Mouse (Mus musculus) limb, embryonic 14.5 days (tissue): ENCODE results near the gene Foxe3. TPM values are rescaled to one million over a fixed set of nuclear protein-coding genes. Genes with fewer than 3 reads are reported as not detected.

ENCODE experiments used
- ATAC-seq: fragments of 200-750 bp; cut with Nextera tagmentation; 2 replicates; pipeline ENCODE4 v1.8.0; 2017; ENCODE audit warnings: low read depth, moderate number of reproducible peaks, moderate TSS enrichment; ENCODE audit not compliant: low FRiP score
- DNase-seq: peaks from one replicate; pipeline ENCODE4 v3.0.0-alpha.2; 2015; ENCODE audit warnings: low spot score
- H3K27ac ChIP-seq: fragments of 300-500 bp; sonication (generic); replicated peaks from 2 replicates; pipeline ENCODE4 v1.5.1; 2014; ENCODE audit warnings: low read depth, mild to moderate bottlenecking, low read length, moderate library complexity, mixed read lengths
- H3K27me3 ChIP-seq: fragments of 300-500 bp; sonication (generic); 2 replicates; pipeline ENCODE4 v1.6.1; 2014; ENCODE audit warnings: low read length, mixed read lengths; ENCODE audit not compliant: control insufficient read depth, insufficient read depth
- H3K36me3 ChIP-seq: fragments of 300-500 bp; sonication (generic); 2 replicates; pipeline ENCODE4 v1.6.1; 2014; ENCODE audit warnings: mild to moderate bottlenecking, low read length, moderate library complexity, mixed read lengths; ENCODE audit not compliant: control insufficient read depth, insufficient read depth
- H3K4me1 ChIP-seq: fragments of 300-500 bp; sonication (generic); 2 replicates; pipeline ENCODE4 v1.6.1; 2014; ENCODE audit warnings: antibody characterized with exemption, low read length, mixed read lengths; ENCODE audit not compliant: control insufficient read depth, insufficient read depth
- H3K4me2 ChIP-seq: fragments of 300-500 bp; sonication (generic); replicated peaks from 2 replicates; pipeline ENCODE4 v1.6.1; 2014; ENCODE audit warnings: low read depth, mild to moderate bottlenecking, low read length, moderate library complexity; ENCODE audit not compliant: severe bottlenecking
- H3K4me3 ChIP-seq: fragments of 300-500 bp; sonication (generic); replicated peaks from 2 replicates; pipeline ENCODE4 v1.5.1; 2014; ENCODE audit warnings: low read length
- H3K9ac ChIP-seq: fragments of 300-500 bp; sonication (generic); 2 replicates; pipeline ENCODE4 v1.6.1; 2014; ENCODE audit warnings: mild to moderate bottlenecking, low read depth, low read length, moderate library complexity; ENCODE audit not compliant: severe bottlenecking
- H3K9me3 ChIP-seq: fragments of 300-500 bp; sonication (generic); 2 replicates; pipeline ENCODE4 v1.6.1; 2016; ENCODE audit warnings: low read length; ENCODE audit not compliant: control insufficient read depth
- POLR2A ChIP-seq: fragments of 200-500 bp; IDR thresholded peaks from 2 replicates; pipeline ENCODE4 v1.8.0; 2012; ENCODE audit warnings: inconsistent platforms, mild to moderate bottlenecking, moderate library complexity, borderline replicate concordance; ENCODE audit not compliant: insufficient read depth, insufficient read length; ENCODE audit errors: extremely low read depth
- WGBS: fragments of 180-500 bp; shearing (Covaris S2); extraction: QIAGEN DNeasy Blood & Tissue Kit; methylation state at CpG from one replicate; pipeline ENCODE4 v1.1.7; 2014; 5-methylcytosine and 5-hydroxymethylcytosine counted together
- polyA plus RNA-seq, 2 experiments: library from polyadenylated mRNA; depleted of rRNA in 1 of 2; stranded (reverse) in 1 of 2; unstranded in 1 of 2; fragments of >200 nt; fragmentation: Nextera tagmentation in 1 of 2; extraction: Ambion mirVana in 1 of 2; gene quantifications; 2 replicates each; pipeline versions ENCODE4 v1.2.1 to v1.2.3; 2012 to 2014

The Foxe3 gene
- polyA plus RNA-seq, 2 experiments, result not detected

- peaks cover 24% of the 10 kb centered on the region for H3K36me3 ChIP-seq
- no peak for TF ChIP-seq POLR2A
- no peak for ATAC-seq
- no peak overlapping the region for H3K4me3 ChIP-seq
- 76% methylated on average over 2 of the region's 2 CpGs for WGBS
- no peaks in the 10 kb centered on the region for H3K4me1 ChIP-seq
- H3K27ac ChIP-seq, result no peak overlapping the region
- no peaks in the 10 kb centered on the region for H3K27me3 ChIP-seq
- H3K4me2 ChIP-seq, result no peak overlapping the region
- H3K9ac ChIP-seq, result no peak overlapping the region
- H3K9me3 ChIP-seq, result no peaks in the 10 kb centered on the region
- no peak for DNase-seq
Observed at GRCm38 (mm10) chr4:114958231-114958630, 32.4 kb upstream of the Foxe3 start.

GRCm38 (mm10) chr4:114957403-114957802 is 31.6 kb upstream of the Foxe3 start:
- ATAC-seq (no peak), DNase-seq (no peak)

GRCm38 (mm10) chr4:114953172-114953571 is 27.4 kb upstream of the Foxe3 start:
- Histone ChIP-seq H3K9ac (no peak overlapping the region), H3K4me3 (no peak overlapping the region), H3K27ac (no peak overlapping the region), H3K4me2 (no peak overlapping the region), H3K27me3 (peaks cover 11% of the 10 kb centered on the region; the same call in 1 of the 2 replicates), H3K36me3 (no peaks in the 10 kb centered on the region), H3K4me1 (no peaks in the 10 kb centered on the region), H3K9me3 (no peaks in the 10 kb centered on the region)
- DNase-seq (no peak), ATAC-seq (no peak)
- TF ChIP-seq POLR2A, result no peak
- 81% methylated on average over 3 of the region's 3 CpGs for WGBS

More at GRCm38 (mm10) chr4:114957403-114957802, 31.6 kb upstream of the Foxe3 start:
- Histone ChIP-seq H3K27me3 (no peaks in the 10 kb centered on the region), H3K4me3 (no peak overlapping the region), H3K9me3 (no peaks in the 10 kb centered on the region), H3K36me3 (peaks cover 16% of the 10 kb centered on the region), H3K4me2 (no peak overlapping the region), H3K4me1 (no peaks in the 10 kb centered on the region), H3K27ac (no peak overlapping the region), H3K9ac (no peak overlapping the region)
- no peak for TF ChIP-seq POLR2A

GRCm38 (mm10) chr4:114947852-114948481 is 22.2 kb upstream of the Foxe3 start:
- H3K27ac ChIP-seq, result no peak overlapping the region
- no peaks in the 10 kb centered on the region for H3K36me3 ChIP-seq
- peaks cover 38% of the 10 kb centered on the region; the same call in 1 of the 2 replicates for H3K27me3 ChIP-seq
- H3K4me1 ChIP-seq, result no peaks in the 10 kb centered on the region
- DNase-seq (no peak), ATAC-seq (peak; percentile 13; the same call in 1 of the 2 replicates)
- no peak overlapping the region for H3K4me3 ChIP-seq
- no peak for TF ChIP-seq POLR2A
- H3K9ac ChIP-seq, result no peak overlapping the region
- H3K4me2 ChIP-seq, result no peak overlapping the region
- H3K9me3 ChIP-seq, result no peaks in the 10 kb centered on the region
- WGBS, result 64% methylated on average over 7 of the region's 7 CpGs

GRCm38 (mm10) chr4:114947395-114947794 is 21.6 kb upstream of the Foxe3 start:
- Histone ChIP-seq H3K9ac (no peak overlapping the region), H3K4me2 (no peak overlapping the region), H3K36me3 (no peaks in the 10 kb centered on the region), H3K9me3 (no peaks in the 10 kb centered on the region), H3K4me3 (no peak overlapping the region), H3K4me1 (peaks cover under 1% of the 10 kb centered on the region; the same call in 1 of the 2 replicates), H3K27ac (no peak overlapping the region), H3K27me3 (peaks cover 38% of the 10 kb centered on the region; the same call in 1 of the 2 replicates)
- DNase-seq (peak; percentile 73), ATAC-seq (peak; percentile 85; the same call in 1 of the 2 replicates)
- WGBS, result 29% methylated on average over 6 of the region's 6 CpGs
- no peak for TF ChIP-seq POLR2A
